Mouse (Mus musculus) thymus, adult 2 months (tissue): ENCODE measurements around the gene Terb1. TPM values are rescaled to one million over a fixed set of nuclear protein-coding genes. Genes with fewer than 3 reads are reported as not detected.

Experiments
- DNase-seq: peaks from one replicate; pipeline ENCODE4 v3.0.0; 2021
- H3K27ac ChIP-seq: fragments of 200-500 bp; 2 replicates; pipeline ENCODE4 v1.5.1; 2012; ENCODE audit warnings: low read length, control low read depth; ENCODE audit not compliant: control insufficient read depth, insufficient read depth
- H3K27me3 ChIP-seq: fragments of 200-500 bp; 2 replicates; pipeline ENCODE4 v1.6.1; 2012; ENCODE audit warnings: mild to moderate bottlenecking, low read length, moderate library complexity, mixed read lengths; ENCODE audit not compliant: control insufficient read depth, insufficient read depth
- H3K36me3 ChIP-seq: fragments of 200-500 bp; 2 replicates; pipeline ENCODE4 v1.6.1; 2012; ENCODE audit warnings: mild to moderate bottlenecking, low read length, moderate library complexity; ENCODE audit not compliant: control insufficient read depth, insufficient read depth
- H3K4me1 ChIP-seq: fragments of 200-500 bp; replicated peaks from 2 replicates; pipeline ENCODE4 v1.6.1; 2012; ENCODE audit warnings: low read length; ENCODE audit not compliant: control insufficient read depth, insufficient read depth
- H3K4me3 ChIP-seq: fragments of 200-500 bp; 2 replicates; pipeline ENCODE4 v1.5.1; 2012; ENCODE audit warnings: mild to moderate bottlenecking, low read length, control low read depth, moderate library complexity; ENCODE audit not compliant: control insufficient read depth, insufficient read depth
- CTCF ChIP-seq: fragments of 200-500 bp; IDR thresholded peaks from 2 replicates; pipeline ENCODE4 v1.5.1; 2012; ENCODE audit warnings: mild to moderate bottlenecking, control low read depth, low read length, moderate library complexity, borderline replicate concordance; ENCODE audit not compliant: control insufficient read depth, poor library complexity, insufficient read depth; ENCODE audit errors: extremely low read depth
- POLR2A ChIP-seq: fragments of 200-500 bp; IDR thresholded peaks from 2 replicates; pipeline ENCODE4 v1.6.1; 2012; ENCODE audit warnings: mild to moderate bottlenecking, low read length, control low read depth, moderate library complexity; ENCODE audit not compliant: control insufficient read depth, poor library complexity, insufficient read depth; ENCODE audit errors: extremely low read depth
- WGBS: fragments of 180-500 bp; shearing (Covaris S2); methylation state at CpG from one replicate; pipeline ENCODE4 v1.1.7; 2018; 5-methylcytosine and 5-hydroxymethylcytosine counted together
- polyA plus RNA-seq: library from polyadenylated mRNA; depleted of rRNA; stranded (reverse); fragments of >200 nt; gene quantifications from 2 replicates; pipeline ENCODE4 v1.2.3, GENCODE M21; 2012

Terb1 gene
- polyA plus RNA-seq, 1 experiment = 0.03 TPM

DNA sequence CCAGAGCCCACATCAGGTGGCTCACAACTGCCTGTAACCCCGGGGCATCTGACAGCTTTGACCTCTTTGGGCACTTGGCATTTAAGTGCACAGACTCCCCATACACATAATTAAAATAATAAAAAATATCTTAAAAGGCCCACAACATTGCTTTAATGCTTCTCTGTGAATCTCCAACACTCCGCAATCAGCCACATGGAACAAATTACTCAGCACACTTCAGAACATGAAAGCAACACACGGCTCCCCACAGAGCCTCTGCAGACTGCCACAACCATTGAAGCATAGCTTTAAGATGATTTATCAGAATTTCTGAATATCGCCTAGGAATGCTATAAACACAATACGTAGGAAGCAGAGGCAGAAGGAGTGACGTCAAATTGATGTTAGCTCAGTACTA lies 93.7 kb downstream of the Terb1 start:
- Histone ChIP-seq H3K27ac (no peak overlapping the region), H3K27me3 (no peaks in the 10 kb centered on the region), H3K4me1 (no peaks in the 10 kb centered on the region), H3K4me3 (no peak overlapping the region), H3K36me3 (peaks cover 29% of the 10 kb centered on the region)
- no peak for DNase-seq
- WGBS = 95% methylated on average over 6 of the region's 6 CpGs
- TF ChIP-seq CTCF = no peak
- no peak for TF ChIP-seq POLR2A

DNA sequence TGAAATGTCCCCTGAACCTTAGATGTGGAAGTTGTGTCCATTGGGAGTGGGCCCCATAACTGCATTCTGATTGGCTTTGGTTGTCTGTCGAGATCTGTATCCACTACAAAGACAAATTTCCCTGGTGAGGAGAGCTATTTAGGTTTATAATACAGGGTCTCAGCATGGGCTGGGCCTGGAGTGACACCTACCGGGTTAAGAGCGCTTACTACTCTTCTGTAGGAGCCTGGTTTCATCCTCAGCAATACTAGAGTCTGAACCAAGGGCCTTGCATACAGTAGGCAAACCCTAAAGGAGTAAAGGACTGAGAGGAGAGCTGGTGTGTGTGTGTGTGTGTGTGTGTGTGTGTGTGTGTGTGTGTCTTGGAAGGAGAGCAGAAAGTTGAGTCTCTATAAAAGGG lies 95.5 kb downstream of the Terb1 start:
- no peaks in the 10 kb centered on the region for H3K4me1 ChIP-seq
- no peaks in the 10 kb centered on the region for H3K27me3 ChIP-seq
- peaks cover 12% of the 10 kb centered on the region; the same call in 1 of the 2 replicates for H3K36me3 ChIP-seq
- DNase-seq = no peak
- H3K27ac ChIP-seq = no peak overlapping the region
- TF ChIP-seq POLR2A = no peak
- no peak for TF ChIP-seq CTCF
- H3K4me3 ChIP-seq = no peak overlapping the region
- 86% methylated on average over 3 of the region's 3 CpGs for WGBS

DNA sequence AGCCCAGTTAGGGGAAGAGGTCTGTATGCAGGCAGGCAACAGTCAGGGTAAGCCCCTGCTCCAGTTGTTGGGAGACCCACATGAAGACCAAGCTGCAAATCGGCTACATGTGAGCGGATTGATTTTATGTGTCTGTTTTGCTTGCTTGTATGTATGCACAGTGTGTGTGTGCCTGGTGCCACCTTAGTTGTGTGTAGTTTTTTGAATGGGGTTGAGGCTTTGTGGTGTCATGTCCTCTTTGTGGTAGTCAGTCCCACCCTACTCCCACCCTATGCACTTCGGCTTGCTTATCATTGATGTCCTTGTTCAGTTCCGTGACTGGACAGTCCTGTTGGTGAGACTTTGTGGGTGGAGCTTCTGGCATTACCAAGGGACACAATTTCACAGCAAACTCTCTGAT lies 95.9 kb downstream of the Terb1 start:
- Histone ChIP-seq H3K27me3 (no peaks in the 10 kb centered on the region), H3K27ac (no peak overlapping the region), H3K4me1 (no peaks in the 10 kb centered on the region), H3K36me3 (peaks cover 8% of the 10 kb centered on the region; the same call in 1 of the 2 replicates), H3K4me3 (no peak overlapping the region)
- WGBS = 89% methylated on average over 4 of the region's 4 CpGs
- TF ChIP-seq CTCF (no peak), POLR2A (no peak)
- DNase-seq = no peak

DNA sequence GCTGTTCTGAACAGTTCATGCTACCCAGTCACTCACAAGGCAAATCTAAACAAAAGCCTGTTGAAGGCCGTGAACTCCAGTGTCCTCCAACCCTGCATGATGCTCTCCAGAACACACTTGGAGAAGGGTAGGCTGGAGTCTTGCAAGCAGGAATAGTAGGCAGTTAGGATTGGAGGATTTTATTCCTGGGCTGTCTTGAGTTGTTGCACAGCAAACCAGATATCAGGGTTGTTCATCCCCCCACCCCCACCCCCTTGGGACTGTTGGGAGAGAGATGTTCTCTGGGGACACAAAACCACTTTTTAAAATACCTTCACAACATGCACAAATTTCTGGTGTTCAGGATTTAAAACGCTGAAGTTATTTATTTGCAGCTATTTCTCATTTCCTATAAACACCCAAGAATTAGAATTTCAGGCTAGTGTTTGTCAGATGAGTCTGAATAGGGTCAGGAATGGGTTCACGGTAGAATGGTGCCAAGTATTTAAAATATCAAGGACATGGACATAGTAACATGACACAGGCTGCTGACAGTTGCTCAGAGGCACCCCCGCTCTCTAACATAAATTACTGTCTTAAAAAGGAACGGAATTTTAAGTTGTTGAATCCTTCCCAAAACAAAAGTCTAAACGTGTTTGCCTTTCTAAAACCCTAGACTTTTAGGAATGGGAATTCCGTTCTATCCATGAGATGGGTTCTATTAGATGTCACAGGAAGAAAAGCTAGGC lies 96.7 kb downstream of the Terb1 start:
- DNase-seq = no peak
- Histone ChIP-seq H3K36me3 (peaks cover 8% of the 10 kb centered on the region; the same call in 1 of the 2 replicates), H3K27me3 (no peaks in the 10 kb centered on the region), H3K4me3 (no peak overlapping the region), H3K27ac (no peak overlapping the region), H3K4me1 (no peaks in the 10 kb centered on the region)
- WGBS = 81% methylated on average over 7 of the region's 7 CpGs
- TF ChIP-seq POLR2A (no peak), CTCF (no peak)

DNA sequence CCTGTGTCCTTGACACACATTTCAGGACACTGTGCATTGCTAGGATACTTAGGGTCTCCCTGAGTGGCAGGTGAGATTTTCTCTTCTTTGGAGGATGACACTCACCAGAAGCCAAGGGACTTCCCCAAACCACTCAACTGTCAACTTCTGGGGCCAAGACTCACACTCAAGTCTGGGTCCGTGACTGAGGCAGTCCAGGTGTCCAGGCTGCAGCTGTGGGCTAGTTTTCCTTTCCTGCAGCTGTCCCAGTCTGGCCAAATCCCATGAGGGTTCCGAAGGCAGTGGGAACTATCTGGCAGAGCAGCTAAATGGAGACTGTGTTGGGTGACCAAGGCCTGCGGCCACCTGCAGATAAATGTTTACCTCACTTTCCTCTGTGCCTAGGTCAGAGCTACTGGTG lies 97.7 kb downstream of the Terb1 start:
- no peak for TF ChIP-seq POLR2A
- no peak for TF ChIP-seq CTCF
- Histone ChIP-seq H3K27ac (no peak overlapping the region), H3K36me3 (no peaks in the 10 kb centered on the region), H3K27me3 (no peaks in the 10 kb centered on the region), H3K4me3 (no peak overlapping the region), H3K4me1 (no peaks in the 10 kb centered on the region)
- DNase-seq = no peak
- 73% methylated on average over 3 of the region's 3 CpGs for WGBS

DNA sequence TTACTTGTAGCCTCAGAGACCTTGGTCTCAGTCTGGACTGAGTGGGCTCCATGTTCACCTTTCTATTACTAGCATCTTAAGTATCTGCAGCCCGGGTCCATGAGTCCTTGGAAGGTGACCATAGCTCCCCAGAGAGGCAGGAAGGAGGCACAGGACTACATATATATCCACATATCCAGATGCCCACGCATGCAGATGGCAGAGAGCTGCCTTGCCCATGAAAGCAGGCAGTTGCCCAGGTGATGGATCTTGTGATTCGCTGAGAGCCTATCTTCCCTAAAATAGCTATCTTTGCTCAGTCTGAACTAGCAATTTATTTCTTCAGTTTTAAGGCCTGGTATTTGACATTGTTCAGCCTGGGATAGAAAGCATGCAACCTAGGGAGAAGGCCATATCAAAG lies 98.2 kb downstream of the Terb1 start:
- no peak overlapping the region for H3K4me3 ChIP-seq
- H3K27ac ChIP-seq = no peak overlapping the region
- no peaks in the 10 kb centered on the region for H3K36me3 ChIP-seq
- no peaks in the 10 kb centered on the region for H3K4me1 ChIP-seq
- DNase-seq = no peak
- 92% methylated on average over 3 of the region's 3 CpGs for WGBS
- TF ChIP-seq POLR2A (no peak), CTCF (no peak)
- H3K27me3 ChIP-seq = no peaks in the 10 kb centered on the region
